Mouse (Mus musculus) T-helper 17 cell (primary cell): ENCODE measurements at regions not wholly inside any gene's neighbourhood (a gene's known extent, or its start where the extent isn't known, plus 50 kb on each side); places are given as distances from the start of the nearest gene placed in this dataset.

ENCODE experiments used
- in situ Hi-C, 2 experiments: fragments of 300-600 bp; cut with MboI, MseI; formaldehyde crosslinking; loops; 1 replicate in 1 of 2; 2 replicates in 1 of 2; pipeline ENCODE4 v1.15.1; 2025; ENCODE audit warnings: high pct_unique_total_duplicates in 2 of 2

- in situ Hi-C loops, result loop anchor here in 1 of 2 experiments (10.0 kb wide), 1 partner anchor 1053 kb away; no protein-coding TSS in a partner anchor
Observed at GRCm38 (mm10) chr12:78087921-78088320, 106.1 kb upstream of the Gm6657 start.

GRCm38 (mm10) chr12:78094471-78094870, 99.6 kb upstream of the Gm6657 start:
- in situ Hi-C loops, result no loop called here

GRCm38 (mm10) chr12:78095352-78095751, 98.7 kb upstream of the Gm6657 start:
- in situ Hi-C loops, result no loop called here

- in situ Hi-C loops, result no loop called here
Observed at GRCm38 (mm10) chr12:78095916-78096315, 98.1 kb upstream of the Gm6657 start.

GRCm38 (mm10) chr12:78097119-78097518, 96.9 kb upstream of the Gm6657 start:
- in situ Hi-C loops, result no loop called here

GRCm38 (mm10) chr12:78097692-78098091, 96.3 kb upstream of the Gm6657 start:
- in situ Hi-C loops, result no loop called here

GRCm38 (mm10) chr12:78098765-78099194, 95.3 kb upstream of the Gm6657 start:
- in situ Hi-C loops, result no loop called here

GRCm38 (mm10) chr12:78099761-78100160, 94.3 kb upstream of the Gm6657 start:
- in situ Hi-C loops, result no loop called here

- in situ Hi-C loops, result no loop called here
Observed at GRCm38 (mm10) chr12:78100756-78101155, 93.3 kb upstream of the Gm6657 start.

- in situ Hi-C loops, result no loop called here
Observed at GRCm38 (mm10) chr12:78109931-78110330, 84.1 kb upstream of the Gm6657 start.

GRCm38 (mm10) chr12:78118131-78118530, 75.9 kb upstream of the Gm6657 start:
- in situ Hi-C loops, result no loop called here

- in situ Hi-C loops, result no loop called here
Observed at GRCm38 (mm10) chr12:78119246-78119645, 74.8 kb upstream of the Gm6657 start.

GRCm38 (mm10) chr12:78119855-78120254, 74.2 kb upstream of the Gm6657 start:
- in situ Hi-C loops, result no loop called here

- in situ Hi-C loops, result no loop called here
Observed at GRCm38 (mm10) chr12:78129130-78129845, 64.8 kb upstream of the Gm6657 start.

- in situ Hi-C loops, result no loop called here
Observed at GRCm38 (mm10) chr12:78132016-78132797, 61.8 kb upstream of the Gm6657 start.

GRCm38 (mm10) chr12:78133341-78133740, 60.7 kb upstream of the Gm6657 start:
- in situ Hi-C loops, result no loop called here

- in situ Hi-C loops, result no loop called here
Observed at GRCm38 (mm10) chr12:78133984-78134383, 60.1 kb upstream of the Gm6657 start.

GRCm38 (mm10) chr12:78137196-78137595, 56.8 kb upstream of the Gm6657 start:
- in situ Hi-C loops, result loop anchor here in 1 of 2 experiments (5.0 kb wide), 1 partner anchor 60 kb away; no protein-coding TSS in a partner anchor

GRCm38 (mm10) chr12:78138467-78138866, 55.6 kb upstream of the Gm6657 start:
- in situ Hi-C loops, result loop anchor here in 1 of 2 experiments (5.0 kb wide), 1 partner anchor 61 kb away; no protein-coding TSS in a partner anchor
